Mouse (Mus musculus) sigmoid colon, adult 10 weeks (tissue): ENCODE data around the gene Ovgp1. TPM values are rescaled to one million over a fixed set of nuclear protein-coding genes. Genes with fewer than 3 reads are reported as not detected.

ENCODE experiments used
- polyA plus RNA-seq: library from polyadenylated mRNA; stranded (reverse); fragments of 350-450 nt; fragmentation: Illumina TruSeq; extraction: RNeasy Lipid Tissue Mini Kit (QIAGEN cat#74804); gene quantifications from one replicate; pipeline ENCODE4 v1.2.3, GENCODE M21; 2014; ENCODE audit warnings: low read depth, low replicate concordance

Ovgp1 gene
- 4.0 TPM for polyA plus RNA-seq

DNA sequence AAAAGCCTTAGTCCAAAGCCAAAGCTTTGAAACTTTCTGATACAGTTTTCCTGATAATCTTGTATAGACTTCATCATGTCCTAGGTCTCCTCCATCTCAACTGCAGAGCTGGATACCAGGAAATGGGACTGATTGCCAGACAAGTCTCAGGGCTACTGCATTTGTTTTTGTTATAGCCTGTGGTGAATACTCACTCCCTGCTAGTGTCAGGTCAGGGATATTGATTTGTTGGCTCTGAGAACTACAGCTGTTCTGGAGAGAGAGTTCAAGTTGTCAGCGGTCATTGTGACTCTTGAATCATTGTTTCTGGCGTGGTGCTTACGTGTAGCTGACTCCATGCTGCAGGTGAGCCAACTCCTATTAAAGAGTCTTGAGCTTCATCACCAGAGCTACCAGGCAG lies at the start of gene Ovgp1:
Gene Ovgp1 (plus strand): TSS at position 301 of the 400 bp plus-strand sequence.

DNA sequence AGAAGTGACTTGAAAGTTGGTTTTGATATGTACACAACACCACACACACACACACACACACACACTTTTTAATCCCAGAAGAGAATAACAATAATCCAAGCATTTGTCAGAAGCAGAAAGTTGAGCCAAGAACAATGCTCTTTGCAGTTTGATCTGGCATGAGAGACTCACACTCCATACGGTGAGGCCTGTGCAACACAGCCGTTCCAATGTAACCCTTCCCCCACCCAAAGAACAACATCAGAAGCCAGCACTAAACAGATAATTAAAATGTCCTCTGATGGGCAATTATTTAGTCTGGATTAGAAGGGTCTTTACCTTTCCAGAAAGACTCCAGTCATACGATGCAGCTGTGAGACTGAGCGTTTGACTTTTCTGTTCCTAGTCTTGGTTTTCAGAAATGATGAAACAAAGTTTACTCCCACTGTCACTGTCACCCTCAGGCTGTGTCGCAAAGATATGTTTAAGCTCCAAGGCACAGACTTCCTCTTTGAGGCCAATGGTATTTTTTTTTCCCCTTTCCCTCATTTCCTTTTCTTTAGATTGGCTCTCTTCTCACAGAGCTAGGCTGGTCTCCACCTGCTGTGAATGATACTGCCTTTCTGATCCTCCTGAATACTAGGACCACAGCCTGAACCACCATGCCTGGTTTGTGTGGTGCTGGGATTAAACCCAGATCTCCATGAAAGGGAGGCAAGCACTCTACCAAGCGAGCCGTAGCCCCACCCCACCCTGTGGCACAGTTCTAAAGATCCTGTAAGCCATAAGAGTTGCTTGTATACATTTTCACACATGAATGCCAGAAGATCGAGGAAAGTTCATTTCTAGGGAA lies 41.1 kb upstream of the Ovgp1 start, which contains the start of gene I830077J02Rik:
Gene I830077J02Rik (minus strand): TSS at position 425 of the 832 bp plus-strand sequence.

DNA sequence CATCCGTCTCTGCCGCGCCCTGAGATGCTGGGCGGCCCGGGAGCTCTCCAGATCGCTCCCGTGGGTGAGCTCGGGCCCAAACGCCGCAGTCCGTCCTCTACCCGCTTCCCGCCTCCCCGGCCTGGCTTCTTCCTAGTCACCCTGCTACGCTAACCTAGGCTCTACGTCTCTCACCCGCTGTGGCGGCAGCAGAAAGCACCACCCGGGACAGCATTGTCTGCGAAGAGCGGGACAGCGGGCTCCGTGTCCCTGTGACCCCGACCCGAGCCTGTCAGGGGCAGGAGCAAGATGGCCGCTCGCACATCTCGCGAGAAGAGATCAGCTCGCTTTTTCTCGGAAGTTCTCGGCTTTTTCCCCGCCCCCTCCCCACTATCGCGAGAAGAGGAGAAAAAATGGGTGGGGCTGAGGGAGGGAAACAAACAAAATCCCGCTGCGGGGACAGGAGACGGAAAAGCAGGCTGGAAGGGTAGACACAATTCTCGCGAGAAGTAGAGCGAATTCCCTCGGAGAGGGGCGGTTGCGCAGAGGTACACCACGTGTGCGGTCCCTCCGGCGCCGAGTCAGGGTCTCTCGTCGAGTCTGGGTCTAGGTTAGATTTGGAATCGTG lies 14.4 kb upstream of the Ovgp1 start, which contains the start of gene Wdr77:
Gene Wdr77 (plus strand): TSS at position 396 of the 607 bp plus-strand sequence.

DNA sequence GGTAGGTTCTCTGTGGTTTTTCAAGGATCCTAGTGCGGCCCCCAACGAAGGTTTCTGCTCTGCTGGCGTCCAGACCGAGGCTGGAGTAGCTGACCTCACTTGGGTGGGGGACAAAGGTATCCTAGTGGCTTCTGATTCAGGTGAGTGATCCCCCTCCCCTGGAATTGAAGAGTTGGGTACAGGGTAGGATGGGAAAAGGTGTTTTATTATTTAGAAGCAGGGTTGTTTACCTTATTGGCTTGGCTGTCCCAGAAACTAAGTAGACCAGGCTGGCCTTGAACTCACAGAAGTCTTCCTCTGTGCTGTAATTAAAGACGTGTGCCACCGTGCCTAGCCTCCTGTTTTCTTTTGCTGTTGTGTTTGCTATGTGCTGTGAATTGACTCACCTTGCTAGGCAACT lies 13.5 kb upstream of the Ovgp1 start, which contains the start of gene Atp5f1:
Gene Atp5f1 (minus strand): TSS at position 101 of the 400 bp plus-strand sequence.

DNA sequence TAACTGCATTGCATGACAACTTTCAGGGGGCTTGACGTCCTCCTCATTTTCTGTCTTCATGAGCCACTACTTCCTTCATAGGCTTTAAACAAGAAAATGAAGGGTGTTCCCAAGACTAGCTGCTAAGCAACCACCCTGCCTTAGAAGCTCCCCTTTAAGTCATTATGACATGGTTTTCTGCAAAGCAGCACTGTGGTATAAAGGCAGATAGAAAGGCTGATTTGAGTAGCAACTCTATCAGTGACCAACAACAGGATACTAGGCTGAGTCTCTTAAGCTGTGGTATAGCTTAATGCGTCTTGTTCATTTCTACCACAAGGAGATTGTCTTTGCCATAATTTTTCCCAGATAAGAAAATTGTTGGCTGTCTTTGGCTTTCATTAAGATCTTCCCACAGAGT lies 41.0 kb downstream of the Ovgp1 start, which contains the start of gene Pifo:
Gene Pifo (minus strand): TSS at position 101 of the 400 bp plus-strand sequence.

DNA sequence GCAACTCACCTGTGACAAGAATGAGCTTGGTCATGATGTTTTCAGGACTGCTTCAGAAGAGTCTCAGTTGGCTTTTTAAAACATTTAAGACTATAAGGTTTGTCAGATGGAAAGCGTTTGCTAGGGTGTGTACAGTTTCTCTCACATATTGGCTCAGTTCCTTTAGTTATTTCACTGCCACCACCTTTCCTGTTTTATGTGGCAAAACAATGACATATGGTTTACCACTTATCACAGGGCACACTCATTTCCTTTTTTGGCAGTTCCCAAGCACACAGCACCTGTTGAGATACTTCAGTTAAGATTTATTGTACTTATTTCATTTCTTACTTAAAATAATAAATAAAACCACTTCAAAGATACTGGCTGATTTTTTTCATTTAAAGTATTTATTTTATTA lies 59.3 kb downstream of the Ovgp1 start, which contains the start of gene Chil5:
Gene Chil5 (minus strand): TSS at position 34 of the 400 bp plus-strand sequence.

Other genes starting within 250 kb of the Ovgp1 start
- 678 TPM for gene Rap1a, start 172.4 kb upstream of the Ovgp1 start, polyA plus RNA-seq
- gene Adora3, start 102.9 kb upstream of the Ovgp1 start, polyA plus RNA-seq = 1.1 TPM
- 0.79 TPM for gene Tmigd3, start 102.8 kb upstream of the Ovgp1 start, polyA plus RNA-seq
- gene I830077J02Rik, start 41.0 kb upstream of the Ovgp1 start, polyA plus RNA-seq = 1.7 TPM
- 38.5 TPM for gene Wdr77, start 14.3 kb upstream of the Ovgp1 start, polyA plus RNA-seq
- gene Atp5f1, start 13.6 kb upstream of the Ovgp1 start, polyA plus RNA-seq = 1,241 TPM
- gene Pifo, start 40.9 kb downstream of the Ovgp1 start, polyA plus RNA-seq = not detected
- gene Chil5, start 59.1 kb downstream of the Ovgp1 start, polyA plus RNA-seq = 0.76 TPM
- gene Chia1, start 139.5 kb downstream of the Ovgp1 start, polyA plus RNA-seq = not detected
- 1.0 TPM for gene Chil3, start 193.9 kb downstream of the Ovgp1 start, polyA plus RNA-seq
- gene Chil4, start 245.8 kb downstream of the Ovgp1 start, polyA plus RNA-seq = not detected